Mouse (Mus musculus) cerebral cortex, adult 2 months (tissue): ENCODE data around the gene Pde10a.

ENCODE experiments used
- whole genome bisulfite sequencing: fragments of 180-500 bp; shearing (Covaris S2); methylation state at CpG from one replicate; pipeline ENCODE4 v1.1.7; 2018; 5-methylcytosine and 5-hydroxymethylcytosine counted together

Gene Pde10a

GRCm38 (mm10) chr17:8765987-8766576 lies 240.9 kb downstream of the Pde10a start:
- WGBS, result 93% methylated on average over 5 of the region's 5 CpGs

GRCm38 (mm10) chr17:8769155-8769554 lies 244.0 kb downstream of the Pde10a start:
- WGBS, result 98% methylated on average over 1 of the region's 1 CpGs

GRCm38 (mm10) chr17:8773391-8773790 lies 248.2 kb downstream of the Pde10a start:
- 26% methylated on average over 6 of the region's 6 CpGs for WGBS

GRCm38 (mm10) chr17:8774301-8774700 lies 249.1 kb downstream of the Pde10a start:
- 96% methylated on average over 3 of the region's 3 CpGs for WGBS

- 84% methylated on average over 11 of the region's 11 CpGs for WGBS
These were observed 250.5 kb downstream of the Pde10a start for GRCm38 (mm10) chr17:8775571-8776161.

- WGBS, result 61% methylated on average over 6 of the region's 6 CpGs
These were observed 252.5 kb downstream of the Pde10a start for GRCm38 (mm10) chr17:8777710-8778109.

- WGBS, result 42% methylated on average over 5 of the region's 5 CpGs
These were observed 253.7 kb downstream of the Pde10a start for GRCm38 (mm10) chr17:8778839-8779238.

GRCm38 (mm10) chr17:8780484-8780883 lies 255.3 kb downstream of the Pde10a start:
- 89% methylated on average over 4 of the region's 4 CpGs for WGBS

GRCm38 (mm10) chr17:8781040-8781439 lies 255.9 kb downstream of the Pde10a start:
- 94% methylated on average over 2 of the region's 2 CpGs for WGBS

GRCm38 (mm10) chr17:8781576-8781975 lies 256.4 kb downstream of the Pde10a start:
- WGBS, result 89% methylated on average over 1 of the region's 1 CpGs

GRCm38 (mm10) chr17:8785908-8786307 lies 260.7 kb downstream of the Pde10a start:
- WGBS, result 47% methylated on average over 6 of the region's 6 CpGs

- 77% methylated on average over 4 of the region's 4 CpGs for WGBS
These were observed 261.3 kb downstream of the Pde10a start for GRCm38 (mm10) chr17:8786484-8786883.

GRCm38 (mm10) chr17:8787762-8788161 lies 262.6 kb downstream of the Pde10a start:
- 82% methylated on average over 8 of the region's 8 CpGs for WGBS

GRCm38 (mm10) chr17:8791561-8791960 lies 266.4 kb downstream of the Pde10a start:
- WGBS, result 82% methylated on average over 4 of the region's 4 CpGs

- WGBS, result 85% methylated on average over 7 of the region's 7 CpGs
These were observed 267.4 kb downstream of the Pde10a start for GRCm38 (mm10) chr17:8792611-8793010.

- WGBS, result 53% methylated on average over 2 of the region's 2 CpGs
These were observed 272.5 kb downstream of the Pde10a start for GRCm38 (mm10) chr17:8797624-8798023.

GRCm38 (mm10) chr17:8798531-8799295 lies 273.5 kb downstream of the Pde10a start:
- WGBS, result 51% methylated on average over 12 of the region's 12 CpGs

GRCm38 (mm10) chr17:8799296-8799731 lies 274.1 kb downstream of the Pde10a start:
- 55% methylated on average over 10 of the region's 10 CpGs for WGBS

- 38% methylated on average over 15 of the region's 15 CpGs for WGBS
These were observed 274.8 kb downstream of the Pde10a start for GRCm38 (mm10) chr17:8799914-8800420.

- WGBS, result 2% methylated on average over 53 of the region's 53 CpGs
These were observed 275.4 kb downstream of the Pde10a start for GRCm38 (mm10) chr17:8800478-8801082.

- under 1% methylated on average over 61 of the region's 72 CpGs for WGBS
These were observed 276.1 kb downstream of the Pde10a start for GRCm38 (mm10) chr17:8801083-8801854.

- 1% methylated on average over 31 of the region's 31 CpGs for WGBS
These were observed 276.6 kb downstream of the Pde10a start for GRCm38 (mm10) chr17:8801855-8802104.
